Mouse (Mus musculus) gastrocnemius, postnatal 10 days (tissue): ENCODE data around the gene Mas1. TPM values are rescaled to one million over a fixed set of nuclear protein-coding genes. Genes with fewer than 3 reads are reported as not detected.
A peak's percentile ranks its signal among the peaks of the same experiment; 100 is the strongest.

Experiments used
- DNase-seq: peaks from one replicate; pipeline ENCODE4 v3.0.0; 2021; ENCODE audit warnings: mixed read lengths
- total RNA-seq, 2 experiments: library from RNA; stranded (reverse); gene quantifications; 2 replicates each; pipeline ENCODE4 v1.2.3; 2021

Gene Mas1
- total RNA-seq, 2 experiments from 2014 or later: 0.59 to 0.72 TPM

DNA sequence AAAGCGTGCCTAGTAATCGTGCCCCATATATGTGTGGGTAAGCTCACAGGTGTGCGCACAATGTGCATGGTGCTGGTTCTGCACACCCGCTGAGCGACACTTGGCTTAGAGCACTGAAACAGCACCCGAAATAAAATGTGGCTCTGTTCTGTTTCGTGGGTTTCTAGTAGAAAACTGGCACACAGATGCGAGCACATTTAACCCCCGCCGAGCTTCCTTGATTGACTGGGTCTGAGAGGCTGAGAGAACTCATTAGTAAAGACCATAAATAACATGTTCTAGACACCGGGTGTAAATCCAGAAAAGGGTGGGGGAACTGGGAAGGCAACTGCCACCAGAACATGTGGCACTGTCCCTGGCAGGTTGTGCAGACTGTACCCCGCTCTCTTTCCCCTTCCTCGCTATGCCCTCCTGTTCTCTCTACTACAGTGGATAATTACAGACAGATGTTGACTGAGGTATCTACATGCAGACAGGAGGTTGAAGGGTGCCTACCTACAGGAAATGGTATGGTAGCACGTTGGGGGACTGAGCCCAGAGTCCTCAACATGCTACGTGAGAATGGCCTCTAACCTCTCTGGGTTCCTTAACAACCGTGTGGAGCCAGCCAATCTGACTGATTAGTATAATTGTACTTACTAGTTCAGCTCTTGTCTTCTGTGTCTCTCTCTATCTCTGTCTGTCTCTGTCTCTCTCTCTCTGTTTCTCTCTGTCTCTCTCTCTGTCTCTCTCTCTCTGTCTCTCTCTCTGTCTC lies 4.5 kb upstream of the Mas1 start:
- no peak for DNase-seq

DNA sequence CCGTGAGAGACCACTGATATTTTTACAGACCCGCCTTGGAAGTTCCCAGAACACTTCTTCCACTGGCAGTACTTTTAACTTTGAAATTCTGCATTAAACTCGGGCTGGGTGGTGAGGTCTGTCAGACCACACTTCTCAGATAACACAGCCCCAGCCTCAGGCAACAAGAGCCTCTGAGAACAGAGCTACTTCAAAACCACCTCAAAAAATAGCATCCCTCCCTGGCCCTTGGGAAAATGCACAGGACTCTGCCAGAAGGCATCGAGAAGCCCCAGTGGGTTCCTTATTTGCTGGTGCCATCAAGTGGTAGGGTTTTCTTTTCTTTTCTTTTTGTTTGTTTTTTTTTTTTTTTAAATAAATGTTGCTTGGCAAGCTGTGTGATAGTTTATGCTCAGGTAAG lies 697 bp upstream of the Mas1 start:
- no peak for DNase-seq

DNA sequence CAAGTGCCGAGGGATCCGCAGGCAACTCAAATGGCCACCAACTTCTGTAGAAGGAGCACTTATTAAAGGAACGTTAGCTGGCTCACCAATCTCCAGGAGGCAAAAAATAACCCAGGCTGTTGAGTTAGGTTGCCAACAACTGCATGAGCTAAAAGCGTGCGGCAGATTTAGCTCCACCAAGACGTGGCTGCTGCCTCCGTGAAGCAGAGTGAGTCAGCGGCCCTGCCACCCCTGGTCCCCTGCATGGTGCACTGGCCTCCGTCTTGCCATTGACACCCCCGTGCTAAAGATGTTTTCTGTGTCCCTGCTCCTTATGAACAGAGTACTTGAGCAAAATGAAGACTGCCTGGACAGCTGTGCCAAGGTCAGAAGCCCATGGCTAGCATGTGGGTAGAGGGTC lies 1.1 kb downstream of the Mas1 start:
- no peak for DNase-seq

DNA sequence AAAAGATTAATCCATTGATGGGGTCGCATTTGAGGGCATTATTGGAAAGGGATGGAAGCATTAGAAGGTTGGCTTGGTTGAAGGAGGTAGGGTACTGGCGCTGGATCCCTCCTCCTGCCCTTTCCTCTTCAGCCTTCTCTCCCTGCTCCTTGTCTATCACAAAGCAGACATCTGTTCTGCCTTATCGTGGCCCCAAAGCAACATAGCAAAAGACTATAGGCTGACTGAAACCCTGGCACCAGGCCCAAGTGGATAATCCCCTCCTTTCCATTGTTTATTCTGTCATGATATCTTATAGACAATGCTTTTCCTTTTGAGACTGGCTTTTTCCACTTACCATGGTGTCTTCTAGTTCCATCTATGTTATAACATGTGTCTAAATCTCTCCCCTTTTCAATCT lies 2.5 kb downstream of the Mas1 start:
- no peak for DNase-seq

DNA sequence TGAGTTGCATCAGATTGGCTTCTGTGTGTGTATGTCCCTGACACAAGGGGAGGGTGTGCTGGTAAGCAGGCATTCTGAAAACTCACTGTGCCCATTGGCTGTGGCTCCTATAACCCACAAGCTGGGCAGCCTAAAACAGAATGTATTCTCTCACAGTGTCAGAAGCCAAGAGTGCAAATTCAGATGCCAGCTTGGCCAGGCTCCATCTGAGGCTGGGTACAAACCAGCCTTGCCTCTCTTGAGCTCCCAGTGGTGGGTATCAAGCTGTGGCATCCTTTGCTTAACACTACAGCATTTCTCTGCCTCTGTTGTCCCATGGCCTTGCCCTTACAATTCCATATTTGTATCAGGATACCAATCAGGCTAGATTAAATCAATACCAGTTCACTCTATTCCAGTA lies 3.8 kb downstream of the Mas1 start:
- DNase-seq: no peak

DNA sequence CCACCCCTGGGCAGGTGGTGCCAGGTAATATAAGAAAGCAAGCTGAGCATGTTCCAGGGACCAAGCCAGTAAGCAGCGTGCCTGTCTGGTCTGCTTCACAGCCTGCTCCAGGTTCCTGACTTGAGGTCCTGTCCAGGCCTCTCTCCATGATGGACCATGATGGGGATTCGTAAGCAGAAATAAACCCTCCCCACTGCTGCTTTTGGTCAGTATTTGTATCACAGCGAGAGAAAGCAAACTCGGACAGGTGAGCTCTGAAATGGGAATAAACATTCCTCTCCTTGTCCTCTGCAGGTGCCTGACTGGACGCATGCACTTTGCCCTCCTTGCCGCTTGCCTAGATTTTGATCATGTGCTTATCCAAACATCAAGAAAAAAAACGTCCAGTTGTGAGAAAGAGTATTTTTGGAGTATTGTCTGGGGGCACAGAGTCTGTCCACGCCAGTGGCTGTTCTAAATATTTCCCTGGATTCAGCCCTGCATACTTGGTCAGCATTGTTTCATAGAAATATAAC lies 8.9 kb downstream of the Mas1 start:
- no peak for DNase-seq

DNA sequence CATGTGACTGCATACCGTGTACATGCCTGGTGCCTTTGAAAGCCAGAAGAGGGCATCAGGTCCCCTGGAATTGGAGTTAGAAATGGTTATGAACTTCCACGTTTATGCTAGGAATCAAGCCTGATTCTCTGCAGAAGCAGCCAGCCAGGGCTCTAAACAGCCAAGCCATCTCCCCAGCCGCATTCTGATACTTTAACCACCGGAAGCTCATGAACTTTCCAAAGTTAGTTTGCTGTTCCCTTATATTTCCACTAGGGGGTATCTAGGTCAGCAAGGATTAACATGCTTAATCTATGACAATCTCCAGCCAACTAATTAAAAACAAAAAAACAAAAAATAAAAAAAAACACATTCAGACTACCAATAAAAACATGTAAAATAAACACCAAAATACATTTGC lies 9.9 kb downstream of the Mas1 start:
- no peak for DNase-seq

DNA sequence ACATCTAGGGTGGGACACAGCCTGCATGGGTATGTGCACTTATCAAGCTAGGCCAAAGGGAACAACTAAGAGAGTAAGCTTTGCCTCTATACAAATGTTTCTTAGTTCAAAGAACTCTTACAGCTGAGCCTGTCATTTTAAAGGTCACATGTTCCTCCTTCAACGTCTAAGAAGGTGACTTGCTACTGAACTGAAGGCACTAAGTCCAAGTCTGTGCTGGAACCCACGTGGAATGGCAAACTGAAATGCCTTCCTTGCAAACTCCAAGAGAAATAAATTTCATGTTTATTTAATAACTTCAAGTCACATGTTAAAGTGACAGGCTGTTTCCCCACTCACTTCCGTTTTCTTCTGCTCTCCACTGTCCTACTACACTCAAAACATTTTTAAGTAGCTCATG lies 10.5 kb downstream of the Mas1 start:
- no peak for DNase-seq

DNA sequence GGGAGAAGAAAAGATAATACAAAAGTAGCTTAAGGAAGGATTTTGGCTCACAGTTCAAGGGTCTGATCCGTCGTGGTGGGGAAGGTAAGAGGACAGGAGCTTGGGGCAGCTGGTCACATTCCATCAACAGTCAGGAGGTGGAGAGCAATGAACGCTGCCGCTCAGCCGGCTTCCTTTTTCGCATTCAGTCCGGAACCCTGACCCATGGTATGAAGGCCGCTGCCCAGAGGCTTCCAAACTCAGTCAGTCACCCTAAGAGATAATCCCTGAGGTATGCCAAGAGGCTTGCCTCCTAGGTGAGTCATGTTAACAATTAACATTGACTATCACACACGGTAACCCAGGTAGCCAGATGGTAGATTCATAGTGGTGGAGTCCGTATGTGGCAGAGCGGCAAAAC lies 13.6 kb downstream of the Mas1 start:
- no peak for DNase-seq

DNA sequence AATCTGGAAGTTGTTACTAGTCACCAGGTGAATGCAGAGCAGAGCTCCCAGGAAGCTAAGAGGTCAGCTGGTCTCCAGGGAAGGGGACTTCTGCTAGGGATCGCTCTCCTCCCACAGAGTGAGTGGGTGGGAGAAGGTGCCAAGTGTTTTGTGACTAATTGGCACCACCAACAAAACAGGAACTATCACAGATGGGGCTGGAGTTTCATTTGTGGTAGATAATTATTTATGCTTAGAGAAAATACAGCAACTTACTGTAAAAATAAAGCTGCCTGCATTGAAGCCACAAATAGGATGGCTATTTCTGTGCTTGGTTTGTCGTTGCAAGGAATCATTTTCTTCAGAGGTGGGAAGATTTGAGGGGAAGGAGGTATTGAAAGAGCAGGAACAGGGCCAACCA lies 14.1 kb downstream of the Mas1 start:
- no peak for DNase-seq

DNA sequence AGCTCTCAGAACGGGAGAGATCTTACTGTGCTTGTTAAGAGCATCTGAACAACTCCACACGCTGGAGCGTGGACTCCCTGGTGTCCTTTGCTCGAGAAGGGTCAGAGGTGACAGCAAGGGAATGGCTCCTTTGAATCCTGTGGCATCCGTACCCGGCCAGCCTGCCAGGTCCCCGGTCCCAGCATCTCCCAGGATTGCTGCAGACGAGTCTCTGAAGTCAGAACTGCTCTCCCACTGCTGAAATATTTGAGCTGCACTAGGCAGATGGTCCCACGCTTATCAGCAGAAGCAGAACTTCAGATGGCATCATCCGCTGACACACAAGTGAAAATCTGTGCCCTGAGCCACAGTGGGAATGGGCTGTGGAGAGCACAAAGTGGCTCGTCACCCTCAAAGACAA lies 16.3 kb downstream of the Mas1 start:
- no peak for DNase-seq

DNA sequence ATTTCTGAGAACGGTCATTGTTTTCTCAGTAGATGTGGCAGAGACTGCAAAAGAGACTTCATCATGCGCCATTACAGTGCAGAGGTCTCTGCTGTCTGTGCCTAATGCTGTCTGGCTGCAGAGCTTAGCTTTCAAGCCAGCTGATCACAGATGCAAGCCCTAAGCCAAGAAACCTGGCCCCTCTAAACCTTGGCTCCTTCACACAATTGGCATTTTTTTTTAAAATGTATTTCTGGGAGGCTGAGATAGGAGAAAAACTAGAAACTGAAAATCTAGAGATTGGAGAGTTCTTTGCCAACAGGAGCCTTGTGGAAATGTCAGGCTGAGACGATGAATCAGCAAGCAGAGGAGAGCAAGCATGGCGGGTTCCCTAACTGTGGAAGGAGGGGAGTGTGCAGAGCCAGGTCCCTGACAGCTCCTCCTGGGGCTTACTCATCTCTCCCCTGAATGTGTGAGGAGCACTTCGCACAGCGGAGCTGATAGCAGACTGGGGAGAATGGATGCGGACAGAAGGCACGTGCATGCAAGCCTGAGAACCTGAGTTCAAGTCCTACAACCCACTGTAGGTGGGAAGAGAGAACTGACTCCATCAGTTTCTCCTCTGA lies 18.1 kb downstream of the Mas1 start:
- no peak for DNase-seq

DNA sequence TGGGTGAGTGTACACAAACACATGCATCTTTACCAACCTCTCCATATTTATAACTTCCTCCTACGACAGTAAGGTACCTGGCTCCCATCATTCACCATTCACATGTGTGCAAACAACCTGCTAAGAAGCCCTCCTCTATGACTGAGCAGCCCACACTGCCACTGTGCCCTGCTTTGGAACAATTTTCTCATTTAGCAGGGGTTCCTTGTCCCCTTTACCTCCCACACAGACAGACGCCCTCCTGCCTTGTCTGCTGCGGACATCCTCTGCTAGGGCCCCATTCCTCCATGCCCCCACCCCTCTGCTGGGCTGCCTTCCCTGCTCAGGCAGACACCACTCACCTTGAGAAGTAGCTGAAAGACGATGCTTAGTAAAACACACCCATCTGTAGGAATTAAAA lies 20.2 kb downstream of the Mas1 start:
- no peak for DNase-seq

DNA sequence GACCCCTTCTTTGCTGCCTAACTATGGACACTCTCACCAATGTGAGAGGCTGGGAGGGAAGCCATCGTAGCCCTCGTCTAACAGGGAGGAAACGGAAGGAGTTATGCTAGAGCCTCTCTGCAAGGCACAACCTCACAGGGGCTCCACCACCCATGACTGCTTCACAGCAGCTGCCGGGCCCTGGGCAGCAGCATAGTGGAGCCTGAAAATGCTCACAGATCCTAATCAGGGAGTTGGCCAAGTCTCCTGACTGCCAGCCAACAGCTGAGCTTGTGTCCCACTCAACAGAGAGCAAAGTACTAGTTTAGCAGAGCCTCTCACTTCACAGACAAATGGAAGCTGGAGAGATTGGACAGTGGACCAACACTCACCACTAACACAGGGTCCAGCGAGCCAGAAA lies 21.5 kb downstream of the Mas1 start:
- DNase-seq: peak; percentile 66

DNA sequence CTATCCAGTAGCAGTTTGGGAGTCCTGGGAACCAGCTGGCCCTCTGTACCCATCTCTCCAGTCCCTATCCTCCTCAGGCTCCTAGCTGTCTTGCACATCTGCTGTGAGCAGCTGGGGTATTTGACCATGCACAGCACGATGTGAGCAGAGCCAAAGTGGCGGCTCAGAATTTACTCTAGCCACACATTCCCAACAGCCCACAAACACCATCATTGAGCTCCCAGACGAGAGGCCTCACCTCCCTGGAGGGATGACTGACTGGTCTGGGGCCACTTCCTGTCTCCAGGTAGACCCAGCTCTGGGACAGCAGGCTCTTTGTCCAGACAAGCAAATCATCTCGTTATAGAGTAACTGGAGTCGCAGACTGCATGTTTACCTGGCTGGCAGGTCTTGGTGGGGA lies 22.1 kb downstream of the Mas1 start:
- DNase-seq: no peak

DNA sequence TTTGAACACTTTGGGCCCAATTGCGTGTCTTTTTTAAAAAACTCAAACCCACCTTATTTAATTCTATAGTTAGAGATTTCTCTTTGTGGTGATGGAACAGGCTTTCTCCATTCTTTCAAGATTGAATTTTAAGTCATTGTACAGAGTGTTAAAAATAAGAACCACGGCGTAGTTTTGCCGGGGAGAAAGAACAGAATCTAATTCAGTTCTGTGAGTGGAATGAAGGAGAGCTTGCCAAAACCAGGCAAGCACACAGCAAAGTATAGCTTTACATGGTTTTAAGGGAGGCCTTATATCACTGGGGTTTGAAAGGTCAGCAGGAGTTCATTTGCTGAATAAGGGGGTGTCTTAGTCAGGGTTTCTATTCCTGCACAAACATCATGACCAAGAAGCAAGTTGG lies 23.4 kb downstream of the Mas1 start:
- DNase-seq: no peak

DNA sequence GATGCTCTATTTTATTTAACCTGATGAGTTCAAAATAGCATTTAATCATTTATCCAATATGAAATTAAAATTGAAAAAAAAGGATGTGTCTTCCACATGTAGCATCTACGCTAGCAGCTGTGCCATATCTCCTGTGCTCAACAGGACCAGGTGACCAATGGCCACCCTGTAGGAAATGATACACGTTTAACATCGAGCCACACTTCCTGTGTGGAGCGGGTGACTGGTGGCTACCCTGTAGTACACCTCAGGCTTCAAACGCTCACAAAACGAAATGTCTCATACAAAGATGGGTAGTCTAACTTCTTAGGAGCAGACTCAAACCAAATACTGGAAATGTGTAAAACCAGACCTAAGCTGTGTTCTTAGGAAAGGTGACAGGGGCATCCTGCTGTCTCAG lies 24.1 kb downstream of the Mas1 start:
- no peak for DNase-seq

DNA sequence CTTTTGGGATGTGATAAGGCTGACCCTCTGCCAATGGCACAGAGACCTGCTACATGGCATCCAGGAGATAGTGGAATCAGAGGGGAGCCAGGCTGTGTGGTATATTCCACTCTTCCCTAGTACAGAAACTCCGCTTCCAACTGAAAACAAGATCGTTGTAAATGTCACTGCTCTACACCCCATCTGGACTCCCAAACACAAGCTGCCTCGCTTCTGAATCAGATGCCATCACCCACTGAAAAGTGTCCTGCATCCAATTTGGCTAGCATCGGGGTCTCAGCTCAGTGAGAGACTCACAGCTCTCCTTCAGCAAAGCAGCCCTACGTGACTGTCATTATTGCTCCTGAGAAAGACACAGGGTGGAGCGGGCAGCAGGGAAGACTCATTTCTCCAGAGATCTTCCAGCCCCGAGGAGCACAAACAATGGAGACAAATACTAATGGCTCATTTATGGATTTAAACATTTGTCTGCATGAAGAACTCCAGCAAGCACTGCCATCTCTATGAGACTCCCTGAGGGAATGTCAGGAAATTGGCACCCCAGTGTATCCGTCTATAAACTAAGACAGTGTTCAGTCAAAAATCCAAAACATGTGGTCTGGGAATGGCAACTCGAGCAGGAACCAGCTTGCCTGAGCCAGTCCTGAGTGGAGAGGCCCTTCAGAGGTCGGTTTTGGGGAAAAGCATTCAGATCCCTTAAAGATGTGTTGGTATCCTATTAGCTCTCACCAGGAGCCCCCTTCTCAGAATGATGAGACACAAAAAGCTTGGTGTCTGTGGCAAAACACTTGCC lies 28.3 kb downstream of the Mas1 start:
- DNase-seq: no peak

DNA sequence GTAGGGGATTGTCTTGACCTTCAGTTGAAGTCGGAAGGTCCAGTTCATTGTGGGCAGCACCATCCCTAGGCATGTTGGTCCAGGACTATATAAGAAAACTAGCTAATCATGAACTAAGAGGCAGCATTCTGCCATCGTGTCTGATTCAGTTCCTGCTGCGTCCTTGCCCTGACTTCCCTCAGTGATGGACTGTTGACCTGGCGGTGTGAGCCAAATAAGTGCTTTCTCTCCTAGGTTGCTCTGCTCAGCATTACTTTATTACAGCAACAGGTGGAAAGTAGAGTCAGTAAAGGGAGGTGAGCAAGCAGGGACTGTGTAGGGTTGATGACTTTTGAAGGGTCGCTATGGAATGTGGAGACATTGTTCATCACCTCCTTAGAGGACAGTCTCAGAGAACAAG lies 32.2 kb downstream of the Mas1 start:
- DNase-seq: no peak

DNA sequence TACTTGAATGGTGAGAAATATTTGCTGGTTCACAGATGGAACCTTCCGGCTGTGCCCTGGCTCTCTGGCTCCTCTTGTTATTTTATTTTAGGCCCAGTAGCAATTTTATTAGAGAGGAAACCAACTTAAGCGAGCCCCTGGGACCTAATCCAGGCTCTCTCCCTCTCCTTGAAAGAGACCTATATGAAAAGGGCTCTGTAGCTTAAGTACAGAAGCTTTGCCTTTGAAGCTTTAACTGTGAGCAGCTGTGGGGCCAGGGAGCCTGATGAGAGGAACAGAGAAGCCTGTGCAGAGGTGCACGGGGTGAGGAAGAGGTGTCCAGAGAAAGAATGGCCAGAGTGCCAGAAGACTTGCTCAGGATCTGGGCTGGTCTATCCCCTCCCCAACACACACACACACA lies 33.1 kb downstream of the Mas1 start:
- no peak for DNase-seq

DNA sequence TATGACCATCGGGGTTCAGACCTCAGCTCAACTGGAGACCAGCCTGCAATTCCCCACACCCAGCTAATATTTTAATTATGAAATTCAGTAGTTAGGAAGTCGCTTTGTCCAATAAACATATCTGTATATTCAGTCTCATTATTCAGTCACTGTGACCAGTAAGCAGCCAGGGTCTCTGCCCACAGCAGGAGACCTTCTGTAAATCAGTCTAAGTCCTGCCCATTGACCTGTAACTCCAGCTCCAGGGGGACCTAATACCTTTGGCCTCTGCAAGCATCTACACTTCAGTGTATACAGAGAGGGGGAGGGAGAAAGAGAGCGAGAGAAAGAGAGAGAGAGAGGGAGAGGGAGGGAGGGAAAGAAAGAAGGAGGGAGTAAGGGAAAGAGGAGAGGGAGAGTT lies 33.6 kb downstream of the Mas1 start:
- DNase-seq: no peak

DNA sequence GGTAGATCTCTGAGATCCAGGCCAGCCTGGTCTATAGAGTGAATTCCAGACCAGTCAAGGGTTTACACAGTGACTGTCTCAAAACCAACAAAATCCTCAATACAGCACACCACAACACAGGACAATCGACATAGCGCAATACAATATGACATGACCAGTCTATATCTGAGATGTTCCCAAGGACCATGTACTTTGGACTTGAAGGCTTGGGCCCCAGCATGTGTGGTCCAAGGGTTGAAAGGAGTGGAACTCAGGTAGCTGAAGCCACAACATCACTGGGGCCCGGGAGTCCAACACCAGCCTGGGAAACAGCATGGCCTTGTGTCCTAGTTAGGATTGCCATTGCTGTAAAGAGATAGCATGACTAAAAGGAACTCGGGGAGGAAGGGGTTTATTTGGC lies 35.3 kb downstream of the Mas1 start:
- DNase-seq: no peak

DNA sequence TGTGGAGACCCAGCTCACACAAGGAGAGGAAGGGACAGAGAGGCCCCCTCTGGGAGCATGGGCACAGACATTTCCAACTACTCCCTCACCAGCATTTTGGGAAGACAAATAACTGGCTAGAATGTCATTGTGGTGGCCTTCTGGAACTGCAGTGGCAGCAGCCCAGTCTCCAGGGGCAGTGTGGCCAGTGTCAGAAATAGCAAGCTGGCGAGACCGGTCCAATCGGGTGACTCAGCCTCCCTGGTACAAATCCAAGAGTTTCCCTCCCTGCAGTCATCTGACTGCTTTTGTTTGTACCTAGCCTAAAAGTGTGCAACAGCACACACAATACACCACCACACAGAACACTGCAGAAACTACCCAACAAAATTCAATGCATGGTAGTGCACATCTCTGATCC lies 35.7 kb downstream of the Mas1 start:
- DNase-seq: peak; percentile 18

DNA sequence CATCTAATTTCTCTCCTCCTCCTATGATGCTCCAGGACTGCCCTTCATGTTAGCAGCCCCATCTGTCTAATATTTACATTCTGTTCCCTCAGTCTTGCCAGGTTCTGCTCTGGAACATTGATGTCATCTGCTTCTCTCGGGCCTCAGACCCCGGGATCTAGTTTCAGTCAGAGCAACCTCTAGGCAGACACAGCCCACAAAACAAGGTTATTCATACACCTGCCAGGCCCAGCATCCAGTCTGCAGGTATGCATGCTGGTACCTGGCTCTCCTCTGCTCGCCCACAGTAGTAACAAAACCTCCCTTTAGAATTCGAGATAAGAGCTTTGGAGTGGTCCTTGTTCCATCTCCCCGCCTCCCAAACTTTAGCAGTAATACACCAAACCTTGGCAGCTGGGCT lies 37.6 kb downstream of the Mas1 start:
- no peak for DNase-seq
